Mouse (Mus musculus): ENCODE measurements around the gene Retn.

- TF ChIP-seq POLR2A (IDR thresholded peaks at IDR 0.05; ENCODE audit: control insufficient read depth, extremely low read depth, insufficient read depth, low read length, poor library complexity) (no peak), CTCF (IDR thresholded peaks at IDR 0.05; ENCODE audit: borderline replicate concordance, control insufficient read depth, extremely low read depth, insufficient read depth, low read length, poor library complexity) (no peak)
These were observed 6.6 kb upstream of the Retn start for GRCm38 (mm10) chr8:3648990-3649389.
